Mouse (Mus musculus) megakaryocyte progenitor cell, adult 5-6 weeks (primary cell): ENCODE results near the gene Gp1ba. TPM values are rescaled to one million over a fixed set of nuclear protein-coding genes. Genes with fewer than 3 reads are reported as not detected.

ENCODE experiments used
- ATAC-seq: replicated peaks from 2 replicates; pipeline ENCODE4 v1.8.0; 2016; ENCODE audit warnings: mild to moderate bottlenecking, moderate TSS enrichment, inconsistent platforms; ENCODE audit not compliant: poor library complexity
- total RNA-seq, 2 experiments: library from RNA; stranded (forward) in 1 of 2; stranded (reverse) in 1 of 2; fragments of 157-497, 149-512 nt in 1 of 2; fragments of 200-1000 nt in 1 of 2; gene quantifications; 2 replicates each; pipeline versions ENCODE4 v1.2.3 to v1.2.4; 2015 to 2017

Gp1ba gene
- 0.66 and 2.3 TPM in 2 replicates for total RNA-seq (2015)
- total RNA-seq (2017): 0.08 and 0.20 TPM in 2 replicates

DNA sequence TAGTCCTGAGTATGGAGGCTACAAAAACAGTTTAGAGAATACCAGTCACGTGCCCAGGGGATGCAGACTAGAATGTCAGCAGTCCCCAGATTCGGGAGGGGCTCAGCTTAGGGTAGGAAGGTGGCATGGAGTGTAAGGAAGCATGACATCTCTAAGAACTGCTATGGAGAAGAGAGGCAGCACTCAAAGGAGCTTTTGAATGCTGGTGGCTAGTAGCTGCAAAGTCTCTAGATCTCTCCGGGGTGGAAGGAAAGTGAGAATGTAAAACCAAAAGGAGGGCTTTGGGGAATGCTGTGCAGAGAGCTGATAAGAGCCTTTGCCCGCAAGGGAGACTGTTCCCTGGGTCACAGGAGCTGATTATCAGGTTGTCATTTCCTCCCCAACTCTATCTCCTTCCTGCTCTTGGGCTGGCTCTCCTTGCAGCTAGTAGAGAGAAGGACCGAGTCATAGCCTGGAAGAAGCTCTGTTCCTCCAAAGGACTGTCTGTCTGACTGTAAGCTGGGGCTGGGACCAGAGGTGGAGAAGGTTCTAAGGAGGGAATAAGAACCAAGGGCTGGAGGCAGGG lies at the start of gene Gp1ba:
Gp1ba (plus strand) TSS at position 409 of the 565 bp plus-strand sequence.
- peak; percentile 94 for ATAC-seq

DNA sequence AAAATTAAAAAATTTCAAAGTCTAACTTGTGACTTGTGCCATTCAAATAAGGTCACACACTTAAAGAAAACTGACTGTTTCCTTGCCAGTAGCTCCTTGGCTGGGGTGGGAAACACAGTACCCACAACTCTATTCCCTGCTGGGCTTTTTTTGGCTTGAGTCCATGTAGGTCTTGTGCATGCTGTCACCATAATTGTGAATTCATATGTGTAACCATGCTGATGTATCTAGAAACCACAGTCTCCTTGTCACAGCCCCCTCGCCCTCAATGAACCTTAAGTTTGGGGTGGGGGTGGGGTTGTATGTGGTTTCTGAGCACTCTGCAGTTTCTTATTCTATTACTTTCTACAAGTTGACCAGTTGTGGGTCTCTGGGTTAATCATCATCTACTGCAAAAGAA lies 47.2 kb upstream of the Gp1ba start:
- ATAC-seq: no peak

DNA sequence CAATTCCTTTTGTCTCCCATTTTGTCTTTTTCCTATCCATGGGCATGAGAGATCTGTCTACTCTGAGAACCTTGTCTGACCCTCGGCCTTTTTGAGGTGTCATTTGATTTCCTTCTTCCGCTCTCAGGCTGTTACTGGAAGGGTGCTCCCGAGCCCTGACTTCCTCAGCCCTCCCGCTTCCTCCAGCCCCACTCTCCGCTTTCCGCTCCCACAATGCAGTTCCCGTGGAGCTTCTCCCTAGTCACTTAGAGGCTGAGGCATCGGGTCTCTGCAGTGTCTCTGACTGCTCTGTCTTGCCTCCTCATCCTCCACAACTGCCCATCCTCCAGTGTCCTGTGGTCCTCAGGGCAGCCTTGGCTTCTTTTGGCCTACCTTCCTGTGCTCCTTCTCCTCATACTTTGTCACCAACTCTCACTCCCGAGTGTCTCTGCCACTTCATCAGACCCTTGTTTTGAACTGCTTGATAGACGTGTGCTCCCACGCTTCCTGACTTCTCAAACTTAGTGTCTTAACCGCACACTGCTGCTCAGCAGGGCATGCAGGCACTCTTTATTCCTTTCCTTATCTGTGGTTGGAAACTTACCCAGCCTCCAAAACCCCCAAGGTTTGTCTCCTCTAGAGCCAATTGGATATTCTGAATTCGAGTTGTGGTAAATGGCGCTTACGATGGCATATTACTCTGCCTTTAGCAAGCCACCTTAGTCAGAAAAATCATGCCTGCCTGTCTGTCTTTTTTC lies 44.5 kb upstream of the Gp1ba start:
- ATAC-seq: no peak

DNA sequence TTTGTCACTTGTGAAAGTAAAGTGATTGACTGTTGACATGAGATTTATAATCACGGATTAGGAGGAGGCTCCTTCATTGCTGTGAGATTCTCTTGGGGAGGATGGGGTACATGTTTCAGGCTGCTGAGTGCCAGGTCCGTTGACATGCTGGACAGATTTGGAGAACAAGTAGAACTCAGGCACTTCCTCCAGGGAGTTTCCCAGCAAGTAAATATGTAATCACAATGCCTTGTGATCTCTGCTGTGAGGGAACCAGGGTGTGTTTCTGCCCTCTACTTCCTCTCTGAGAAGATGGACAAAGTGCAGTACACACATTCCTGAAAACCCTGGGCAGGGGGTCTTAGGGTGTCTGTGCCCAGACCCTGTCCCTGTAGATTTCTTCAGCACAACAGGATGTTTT lies 43.3 kb upstream of the Gp1ba start:
- no peak for ATAC-seq

DNA sequence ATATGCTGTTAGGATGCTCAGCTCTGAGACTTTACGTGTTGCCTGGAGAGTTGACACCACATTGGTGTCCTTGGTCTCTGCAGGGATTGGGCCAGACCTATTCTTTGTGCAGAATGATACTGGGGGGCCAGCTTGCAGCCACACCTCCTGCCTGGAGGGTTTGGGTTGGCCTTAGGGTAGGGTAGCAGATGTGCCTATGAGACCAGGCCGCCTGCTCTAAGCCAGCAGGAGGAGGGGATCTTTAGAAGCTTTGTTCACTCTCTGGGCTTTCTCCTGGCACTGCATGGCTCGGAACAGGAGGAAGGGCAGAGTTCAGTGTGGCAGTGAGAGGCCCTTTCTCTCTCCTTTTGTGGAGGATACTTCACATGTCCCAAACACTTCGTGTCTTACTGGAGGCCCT lies 42.8 kb upstream of the Gp1ba start:
- ATAC-seq: no peak

DNA sequence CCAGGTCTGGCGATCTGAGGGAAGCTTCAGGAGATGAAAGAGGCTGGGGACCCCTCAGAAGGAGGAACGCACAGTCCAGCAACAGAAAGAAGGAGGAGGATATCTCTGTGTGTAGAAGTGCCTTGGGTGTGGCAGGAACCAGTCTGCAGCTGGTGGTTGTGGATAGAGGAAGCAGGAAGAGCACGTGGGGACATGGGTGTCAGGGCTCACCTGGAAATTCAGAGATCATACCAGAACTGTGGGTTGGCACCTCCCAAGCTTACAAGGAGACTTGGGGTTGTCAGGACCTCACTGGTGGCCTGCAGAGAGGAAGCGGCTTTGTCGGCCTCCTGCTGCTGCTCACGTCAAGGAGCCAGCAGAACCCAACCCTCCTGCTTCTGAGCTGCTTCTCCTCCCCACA lies 41.6 kb upstream of the Gp1ba start:
- ATAC-seq: peak; percentile 79

DNA sequence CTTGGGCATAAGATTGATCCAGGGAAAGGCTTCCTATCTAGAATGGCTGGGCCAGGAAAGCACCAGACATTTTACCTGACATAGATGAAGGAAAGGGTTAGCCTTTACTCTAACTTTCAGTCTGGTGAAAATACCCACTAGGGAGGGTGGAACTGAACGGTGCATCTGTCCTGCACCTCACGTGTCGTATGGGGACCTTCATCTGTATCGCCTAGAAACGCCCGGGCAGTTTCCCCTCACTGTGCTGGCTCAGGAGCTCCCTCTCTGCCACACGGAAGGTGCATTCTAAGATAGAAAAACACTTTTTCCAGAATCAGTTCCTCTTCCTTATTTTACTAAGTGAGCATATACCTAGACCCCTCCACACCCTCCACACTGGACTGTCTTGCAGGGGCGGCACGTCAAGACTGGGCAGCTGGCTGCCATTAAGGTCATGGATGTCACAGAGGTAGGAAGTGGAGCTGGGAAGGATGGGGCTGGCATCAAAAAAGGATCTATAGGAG lies 40.4 kb upstream of the Gp1ba start:
- no peak for ATAC-seq

DNA sequence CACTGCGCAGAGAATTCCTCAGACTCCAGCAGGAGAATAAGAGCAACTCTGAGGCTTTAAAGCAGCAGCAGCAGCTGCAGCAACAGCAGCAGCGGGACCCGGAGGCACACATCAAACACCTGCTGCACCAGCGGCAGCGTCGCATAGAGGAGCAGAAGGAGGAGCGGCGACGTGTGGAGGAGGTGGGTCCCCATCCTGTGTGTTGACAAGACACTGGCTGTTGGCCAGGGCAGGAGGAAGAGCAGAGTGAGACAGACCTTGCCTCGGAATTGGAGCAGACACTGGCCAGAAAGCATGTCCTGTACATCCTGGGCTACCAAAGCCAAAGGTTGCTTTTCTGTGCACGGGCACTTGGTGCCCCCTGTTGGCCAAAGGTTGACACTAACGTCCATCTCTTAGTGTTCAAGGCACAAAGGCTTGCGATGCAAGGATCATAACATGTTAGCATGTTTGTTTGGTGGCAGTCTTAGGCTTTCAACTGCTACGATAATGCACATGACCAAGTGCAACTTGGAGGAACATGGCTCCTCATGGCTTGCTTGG lies 33.8 kb upstream of the Gp1ba start:
- peak; percentile 86 for ATAC-seq

DNA sequence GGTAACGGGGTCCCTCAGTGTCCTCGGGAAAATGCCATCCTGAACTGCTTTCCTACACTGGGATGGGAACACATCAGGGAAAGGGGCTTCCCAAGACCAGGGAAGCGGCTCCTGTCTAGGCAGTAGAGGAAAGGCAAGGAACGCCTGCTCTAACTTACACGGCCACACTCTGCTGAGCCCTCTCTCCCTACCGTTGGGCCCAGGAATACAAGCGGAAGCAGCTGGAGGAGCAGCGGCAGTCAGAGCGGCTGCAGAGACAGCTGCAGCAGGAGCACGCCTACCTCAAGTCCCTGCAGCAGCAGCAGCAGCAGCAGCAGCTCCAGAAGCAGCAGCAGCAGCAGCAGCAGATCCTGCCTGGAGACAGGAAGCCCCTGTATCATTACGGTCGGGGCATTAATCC lies 32.2 kb upstream of the Gp1ba start:
- ATAC-seq: no peak

DNA sequence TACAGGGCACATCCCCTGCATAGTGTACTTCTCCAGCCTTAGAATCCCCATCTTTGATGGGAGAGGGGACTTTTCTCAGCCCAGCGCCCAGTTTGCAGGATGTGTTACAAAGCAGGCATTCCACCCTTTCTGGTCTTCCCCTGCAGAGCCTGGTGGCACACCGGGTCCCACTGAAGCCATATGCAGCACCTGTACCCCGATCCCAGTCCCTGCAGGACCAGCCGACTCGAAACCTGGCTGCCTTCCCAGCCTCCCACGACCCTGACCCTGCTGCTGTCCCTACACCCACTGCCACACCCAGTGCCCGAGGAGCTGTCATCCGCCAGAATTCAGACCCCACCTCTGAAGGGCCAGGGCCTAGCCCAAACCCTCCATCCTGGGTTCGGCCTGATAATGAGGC lies 31.3 kb upstream of the Gp1ba start:
- no peak for ATAC-seq

DNA sequence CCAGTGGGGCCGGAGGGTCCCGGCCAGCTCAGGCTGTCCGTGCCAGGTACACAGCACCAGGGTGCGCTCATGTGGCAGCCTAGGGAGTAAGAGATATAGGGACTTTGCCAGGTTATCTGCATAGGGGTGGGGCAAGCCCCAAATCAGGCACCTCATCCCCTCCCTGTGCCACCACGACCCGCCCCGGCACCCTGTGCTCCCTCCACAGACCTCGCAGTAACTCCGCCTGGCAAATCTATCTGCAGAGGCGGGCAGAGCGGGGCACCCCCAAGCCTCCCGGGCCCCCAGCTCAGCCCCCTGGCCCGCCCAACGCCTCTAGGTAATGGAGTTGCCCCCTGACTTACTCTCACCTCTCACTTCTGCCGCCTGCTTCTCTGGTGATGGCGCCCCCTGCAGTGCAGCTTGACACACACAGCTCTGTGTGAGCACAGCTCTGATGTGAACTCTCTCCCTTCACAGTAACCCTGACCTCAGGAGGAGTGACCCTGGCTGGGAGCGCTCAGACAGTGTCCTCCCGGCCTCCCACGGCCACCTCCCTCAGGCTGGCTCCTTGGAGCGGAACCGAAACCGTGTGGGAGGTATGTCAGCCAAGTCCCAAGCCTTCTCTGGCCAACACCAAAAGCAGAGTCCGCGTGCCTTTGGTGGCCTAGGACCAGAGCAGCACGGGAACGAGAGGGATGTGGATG lies 30.4 kb upstream of the Gp1ba start:
- peak; percentile 32 for ATAC-seq

DNA sequence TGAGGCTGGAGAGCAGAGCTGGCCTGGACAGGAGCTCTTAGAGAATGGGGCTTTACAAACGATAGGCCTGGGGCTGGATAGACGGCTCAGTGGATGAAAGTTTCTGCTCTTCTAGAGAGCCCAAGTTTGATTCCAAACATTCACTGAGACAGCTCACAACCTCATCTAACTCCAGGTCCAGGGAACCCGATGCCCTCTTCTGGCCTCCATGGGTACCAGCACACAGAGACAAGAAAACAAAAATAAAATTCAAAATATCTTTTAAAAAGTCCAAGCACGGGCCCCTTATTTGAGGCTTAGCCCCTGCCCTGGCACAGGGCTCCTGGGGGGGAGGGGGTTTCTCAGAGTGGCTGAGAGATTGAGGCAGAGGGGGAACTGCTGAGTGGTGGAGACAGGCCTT lies 28.2 kb upstream of the Gp1ba start:
- ATAC-seq: no peak

DNA sequence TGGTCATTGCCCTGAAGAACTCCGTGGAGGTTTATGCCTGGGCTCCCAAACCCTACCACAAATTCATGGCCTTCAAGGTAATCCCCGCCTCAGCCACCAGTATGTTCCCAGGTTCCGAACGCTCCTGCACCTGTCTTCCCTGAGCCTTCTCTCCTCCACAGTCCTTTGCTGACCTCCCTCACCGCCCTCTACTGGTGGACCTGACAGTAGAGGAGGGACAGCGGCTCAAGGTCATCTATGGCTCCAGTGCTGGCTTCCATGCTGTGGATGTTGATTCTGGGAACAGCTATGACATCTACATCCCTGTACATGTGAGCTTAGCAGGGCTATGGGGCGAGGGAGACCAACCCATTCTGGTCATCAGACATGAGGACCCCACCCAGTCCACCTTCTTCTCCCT lies 26.4 kb upstream of the Gp1ba start:
- no peak for ATAC-seq

DNA sequence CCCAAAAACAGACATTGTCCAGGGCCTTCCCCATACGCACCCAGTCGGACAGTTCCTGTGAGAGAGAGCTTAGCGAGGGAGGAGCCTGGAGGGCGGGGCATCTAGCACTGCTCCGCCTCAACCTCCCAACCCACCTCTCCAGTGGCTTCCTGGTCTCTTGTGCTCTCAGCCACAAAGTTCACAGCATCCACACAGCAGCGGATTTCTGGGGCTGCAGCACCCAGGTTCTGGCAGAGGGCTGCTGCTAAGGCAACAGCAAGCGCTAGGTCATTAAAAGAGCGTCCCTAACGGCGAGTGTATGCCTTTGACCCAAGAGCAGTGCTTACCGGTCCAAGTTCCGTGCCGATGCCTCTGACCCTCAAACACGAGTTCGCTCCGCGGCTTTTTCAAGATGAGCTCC lies 23.8 kb upstream of the Gp1ba start:
- peak; percentile 95 for ATAC-seq

DNA sequence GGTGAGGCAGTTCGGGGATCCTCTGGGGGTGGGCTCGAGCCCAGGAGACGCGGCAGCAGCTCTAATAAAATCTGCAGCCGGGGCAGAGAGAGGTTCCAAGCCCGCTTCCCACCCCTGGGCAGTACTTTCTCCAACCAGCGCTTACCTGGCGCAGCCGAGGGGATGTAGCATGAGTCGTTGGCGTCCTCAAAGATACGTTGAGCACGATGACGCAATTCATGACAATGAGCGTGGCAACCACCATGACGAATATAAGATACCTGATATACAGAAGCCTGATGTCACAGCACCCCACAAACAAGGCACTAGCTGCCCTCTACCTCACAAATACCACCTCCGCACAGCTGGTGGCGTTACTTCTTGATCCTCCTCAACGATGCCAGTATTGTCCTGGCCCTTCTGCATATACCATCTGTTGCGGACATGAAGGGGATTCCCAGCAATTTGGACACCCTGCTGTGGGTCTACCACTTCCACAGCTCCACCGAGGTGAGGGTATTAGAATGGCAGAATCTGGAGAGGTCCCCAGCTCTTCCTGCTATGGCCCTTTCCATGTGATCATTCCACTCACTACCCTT lies 23.3 kb upstream of the Gp1ba start, which contains the start of gene 4930544D05Rik:
4930544D05Rik (plus strand) TSS at position 333 of the 578 bp plus-strand sequence.
- ATAC-seq: peak; percentile 49

DNA sequence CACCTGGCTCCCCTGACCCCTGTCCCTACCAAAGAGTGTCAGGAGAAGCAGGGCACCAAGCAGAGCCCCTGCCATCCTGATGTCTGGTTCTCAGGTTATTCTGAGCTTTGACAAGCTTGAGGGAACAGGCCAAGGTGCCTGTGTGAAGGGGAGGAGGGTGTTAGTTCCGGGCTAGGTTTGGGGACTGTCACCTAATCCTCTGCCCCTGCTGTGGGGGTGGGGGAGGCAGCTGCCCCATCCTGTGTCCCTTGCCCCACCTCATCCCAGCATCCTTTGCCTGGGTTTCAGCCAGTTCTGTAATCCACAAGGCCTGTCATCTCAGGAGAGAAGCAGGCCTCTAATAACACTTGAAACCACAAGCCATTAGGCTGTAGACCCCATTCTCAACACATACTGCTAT lies 19.8 kb upstream of the Gp1ba start, which contains the start of gene Chrne:
Chrne (minus strand) TSS at position 116 of the 400 bp plus-strand sequence.
- ATAC-seq: no peak

DNA sequence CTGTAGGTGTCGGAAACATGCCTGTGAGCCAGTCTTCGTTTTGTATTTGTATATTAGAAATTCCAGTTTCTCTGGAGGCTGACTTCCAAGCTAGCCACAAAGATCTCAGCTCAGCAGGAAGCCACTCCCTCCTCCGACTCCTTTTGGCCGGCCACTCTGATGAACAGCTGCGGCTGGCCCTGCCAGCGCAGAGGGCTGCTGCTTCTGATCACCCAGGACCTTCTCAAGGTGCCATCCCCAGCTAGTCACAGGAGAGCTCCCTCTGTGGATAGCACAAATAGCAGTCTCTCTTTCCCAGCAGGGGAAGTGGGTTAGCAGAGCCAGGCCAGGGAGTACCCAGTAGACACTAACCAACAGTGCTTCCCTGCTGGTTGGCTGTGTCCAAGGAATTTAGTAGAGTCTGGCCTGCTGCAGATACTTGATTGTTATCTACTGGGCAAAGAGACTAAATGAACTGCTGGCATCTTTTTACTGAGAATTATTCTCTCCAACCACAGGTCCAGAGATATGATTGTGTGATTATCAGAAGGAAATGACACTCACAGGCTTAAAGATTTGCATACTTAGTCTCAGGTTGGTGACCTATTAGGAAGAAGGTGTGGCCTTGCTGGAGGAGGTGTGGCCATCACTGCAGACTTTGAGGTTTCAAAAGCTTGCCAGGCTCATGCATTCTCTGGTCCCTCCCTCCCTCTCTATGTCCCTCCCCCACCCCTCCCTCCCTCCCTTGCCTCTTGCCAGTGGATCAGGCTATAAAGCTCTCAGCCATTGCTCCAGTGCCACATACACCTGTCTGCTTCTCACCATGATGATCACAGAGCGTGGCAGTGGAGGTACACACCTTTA lies 16.7 kb upstream of the Gp1ba start:
- peak; percentile 94 for ATAC-seq

DNA sequence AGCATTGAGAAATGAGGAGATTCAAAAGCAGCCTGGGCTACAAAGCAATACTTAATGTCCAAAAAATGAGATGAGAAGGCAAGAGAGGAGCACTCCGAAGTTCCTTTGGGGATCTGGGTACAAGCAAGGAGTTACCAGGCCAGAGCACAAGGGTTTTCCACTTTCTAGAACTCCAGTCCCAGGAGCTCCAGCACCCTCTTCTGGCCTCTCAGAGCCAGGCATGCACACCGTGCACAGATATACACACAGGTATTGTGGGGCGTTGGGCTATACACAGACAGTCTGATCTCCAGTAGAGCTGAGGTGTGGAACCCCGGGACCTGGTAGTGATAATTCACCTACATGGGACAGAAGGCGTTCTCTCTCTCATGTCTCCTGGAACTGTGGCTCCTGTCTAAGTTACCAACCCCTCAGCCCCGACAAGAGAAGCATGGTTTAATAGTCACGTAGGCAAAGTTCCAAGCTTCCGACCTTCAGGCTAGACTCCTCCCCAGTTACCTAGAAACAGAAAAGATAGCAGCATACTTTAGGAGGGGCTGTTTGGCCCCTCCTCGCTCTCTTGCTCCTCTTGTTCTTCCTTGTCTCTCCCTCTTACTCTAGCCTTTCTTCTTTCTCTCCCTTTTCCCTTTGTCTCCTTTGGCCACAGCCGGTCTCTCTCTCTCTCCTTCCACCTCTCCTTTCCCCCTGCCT lies 15.7 kb upstream of the Gp1ba start:
- peak; percentile 43 for ATAC-seq

DNA sequence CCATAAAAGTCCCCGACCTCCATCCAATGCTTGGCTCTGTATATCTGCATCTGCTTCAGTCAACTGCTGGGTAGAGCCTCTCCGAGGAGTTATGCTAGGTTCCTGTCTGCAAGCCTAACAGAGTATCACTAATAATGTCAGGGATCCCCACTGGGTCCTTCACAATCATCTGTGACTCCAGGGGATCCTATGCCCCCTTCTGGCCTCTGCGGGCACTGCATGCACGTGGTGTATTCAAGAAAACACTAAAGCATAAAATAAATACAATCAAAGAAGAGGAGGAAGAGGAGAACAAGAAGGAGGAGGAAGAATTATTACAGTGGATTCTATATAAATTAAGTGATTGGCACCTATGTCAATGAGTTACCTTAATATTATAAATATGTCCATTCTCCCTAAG lies 13.4 kb upstream of the Gp1ba start:
- peak; percentile 62 for ATAC-seq

DNA sequence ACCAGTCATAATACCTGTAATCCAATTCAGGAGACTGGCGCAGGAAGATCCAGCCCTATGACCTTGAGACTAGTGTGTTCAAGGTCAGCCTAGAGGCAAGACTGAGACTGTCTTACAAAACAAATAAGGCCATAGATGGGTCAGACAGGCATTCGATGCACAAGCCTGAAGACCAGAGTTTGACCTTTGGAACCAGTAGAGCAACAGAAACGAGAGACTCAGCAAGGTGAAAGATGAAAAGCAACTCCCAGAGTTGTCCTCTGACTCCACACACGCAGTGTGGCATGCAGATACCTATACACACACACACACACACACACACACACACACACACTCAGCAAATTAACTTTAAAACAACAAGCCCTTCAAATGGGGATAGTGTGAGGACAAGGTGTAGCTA lies 12.0 kb upstream of the Gp1ba start:
- ATAC-seq: no peak
